Mouse (Mus musculus) limb, embryonic 14.5 days (tissue): ENCODE measurements at regions not wholly inside any gene's neighbourhood (a gene's known extent, or its start where the extent isn't known, plus 50 kb on each side); places are given as distances from the start of the nearest gene placed in this dataset.

Source experiments
- ATAC-seq: fragments of 200-750 bp; cut with Nextera tagmentation; 2 replicates; pipeline ENCODE4 v1.8.0; 2017; ENCODE audit warnings: low read depth, moderate number of reproducible peaks, moderate TSS enrichment; ENCODE audit not compliant: low FRiP score
- DNase-seq: peaks from one replicate; pipeline ENCODE4 v3.0.0-alpha.2; 2015; ENCODE audit warnings: low spot score
- H3K27ac ChIP-seq: fragments of 300-500 bp; sonication (generic); replicated peaks from 2 replicates; pipeline ENCODE4 v1.5.1; 2014; ENCODE audit warnings: low read depth, mild to moderate bottlenecking, low read length, moderate library complexity, mixed read lengths
- H3K27me3 ChIP-seq: fragments of 300-500 bp; sonication (generic); 2 replicates; pipeline ENCODE4 v1.6.1; 2014; ENCODE audit warnings: low read length, mixed read lengths; ENCODE audit not compliant: control insufficient read depth, insufficient read depth
- H3K36me3 ChIP-seq: fragments of 300-500 bp; sonication (generic); 2 replicates; pipeline ENCODE4 v1.6.1; 2014; ENCODE audit warnings: mild to moderate bottlenecking, low read length, moderate library complexity, mixed read lengths; ENCODE audit not compliant: control insufficient read depth, insufficient read depth
- H3K4me1 ChIP-seq: fragments of 300-500 bp; sonication (generic); 2 replicates; pipeline ENCODE4 v1.6.1; 2014; ENCODE audit warnings: antibody characterized with exemption, low read length, mixed read lengths; ENCODE audit not compliant: control insufficient read depth, insufficient read depth
- H3K4me2 ChIP-seq: fragments of 300-500 bp; sonication (generic); replicated peaks from 2 replicates; pipeline ENCODE4 v1.6.1; 2014; ENCODE audit warnings: low read depth, mild to moderate bottlenecking, low read length, moderate library complexity; ENCODE audit not compliant: severe bottlenecking
- H3K4me3 ChIP-seq: fragments of 300-500 bp; sonication (generic); replicated peaks from 2 replicates; pipeline ENCODE4 v1.5.1; 2014; ENCODE audit warnings: low read length
- H3K9ac ChIP-seq: fragments of 300-500 bp; sonication (generic); 2 replicates; pipeline ENCODE4 v1.6.1; 2014; ENCODE audit warnings: mild to moderate bottlenecking, low read depth, low read length, moderate library complexity; ENCODE audit not compliant: severe bottlenecking
- H3K9me3 ChIP-seq: fragments of 300-500 bp; sonication (generic); 2 replicates; pipeline ENCODE4 v1.6.1; 2016; ENCODE audit warnings: low read length; ENCODE audit not compliant: control insufficient read depth
- POLR2A ChIP-seq: fragments of 200-500 bp; IDR thresholded peaks from 2 replicates; pipeline ENCODE4 v1.8.0; 2012; ENCODE audit warnings: inconsistent platforms, mild to moderate bottlenecking, moderate library complexity, borderline replicate concordance; ENCODE audit not compliant: insufficient read depth, insufficient read length; ENCODE audit errors: extremely low read depth
- WGBS: fragments of 180-500 bp; shearing (Covaris S2); extraction: QIAGEN DNeasy Blood & Tissue Kit; methylation state at CpG from one replicate; pipeline ENCODE4 v1.1.7; 2014; 5-methylcytosine and 5-hydroxymethylcytosine counted together

GRCm38 (mm10) chr1:194565574-194565973, 52.4 kb upstream of the Plxna2 start:
- WGBS: 91% methylated on average over 1 of the region's 1 CpGs
- no peak for ATAC-seq
- Histone ChIP-seq H3K9me3 (no peaks in the 10 kb centered on the region), H3K9ac (no peak overlapping the region), H3K4me3 (no peak overlapping the region), H3K27ac (no peak overlapping the region), H3K36me3 (no peaks in the 10 kb centered on the region), H3K4me1 (no peaks in the 10 kb centered on the region), H3K4me2 (no peak overlapping the region), H3K27me3 (no peaks in the 10 kb centered on the region)
- DNase-seq: no peak
- no peak for TF ChIP-seq POLR2A

DNA sequence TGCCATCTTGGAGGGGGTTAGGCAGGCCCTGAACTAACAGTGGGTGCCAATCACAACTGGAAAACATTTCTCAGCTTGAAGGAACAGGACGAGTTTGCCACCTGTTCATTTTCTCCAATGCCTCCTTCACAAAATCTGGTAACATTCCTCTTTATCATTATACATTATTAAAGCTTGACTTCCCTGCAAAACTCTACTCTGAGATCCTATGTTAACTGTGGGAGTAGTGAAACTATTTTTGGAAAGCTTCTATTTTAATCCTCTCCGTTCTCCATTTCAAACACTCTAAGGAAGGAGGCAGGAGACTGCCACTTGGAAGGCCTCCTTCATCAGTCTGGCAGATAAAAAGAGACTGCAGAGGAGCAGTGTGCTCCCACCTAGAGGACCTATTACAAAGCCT, 54.1 kb upstream of the Plxna2 start:
- DNase-seq (no peak), ATAC-seq (no peak)
- H3K4me2 ChIP-seq: no peak overlapping the region
- H3K27ac ChIP-seq: no peak overlapping the region
- H3K4me3 ChIP-seq: no peak overlapping the region
- no peaks in the 10 kb centered on the region for H3K36me3 ChIP-seq
- no peak for TF ChIP-seq POLR2A
- WGBS: 72% methylated on average over 2 of the region's 2 CpGs
- H3K4me1 ChIP-seq: no peaks in the 10 kb centered on the region
- no peaks in the 10 kb centered on the region for H3K9me3 ChIP-seq
- H3K27me3 ChIP-seq: no peaks in the 10 kb centered on the region
- no peak overlapping the region for H3K9ac ChIP-seq

- Histone ChIP-seq H3K4me3 (no peak overlapping the region), H3K27ac (no peak overlapping the region), H3K27me3 (no peaks in the 10 kb centered on the region), H3K9ac (no peak overlapping the region), H3K9me3 (no peaks in the 10 kb centered on the region), H3K4me2 (no peak overlapping the region), H3K36me3 (no peaks in the 10 kb centered on the region), H3K4me1 (no peaks in the 10 kb centered on the region)
- ATAC-seq (no peak), DNase-seq (no peak)
- 71% methylated on average over 1 of the region's 1 CpGs for WGBS
- no peak for TF ChIP-seq POLR2A
These were observed 56.9 kb upstream of the Plxna2 start for GRCm38 (mm10) chr1:194561098-194561497.

DNA sequence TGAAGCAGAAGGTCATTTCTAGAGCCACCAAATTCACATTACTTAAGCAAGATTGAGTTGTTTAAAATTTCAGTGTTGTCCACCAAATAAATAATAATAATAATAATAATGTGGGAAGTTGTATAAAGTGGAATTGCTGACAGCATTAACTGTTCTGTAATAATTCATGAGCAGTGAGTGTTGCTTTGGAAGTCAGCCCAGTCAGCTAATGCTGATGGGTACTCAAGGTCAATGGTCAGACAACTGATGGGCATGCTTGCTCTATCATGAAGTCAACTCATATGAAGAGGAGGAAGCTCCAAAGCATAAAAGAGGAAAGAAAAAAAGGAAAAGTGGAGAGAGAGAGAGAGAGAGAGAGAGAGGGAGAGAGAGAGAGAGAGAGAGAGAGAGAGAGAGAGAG, 69.4 kb upstream of the Plxna2 start:
- Histone ChIP-seq H3K9ac (no peak overlapping the region), H3K4me1 (no peaks in the 10 kb centered on the region), H3K4me2 (no peak overlapping the region), H3K36me3 (no peaks in the 10 kb centered on the region), H3K27ac (no peak overlapping the region), H3K4me3 (no peak overlapping the region), H3K9me3 (no peaks in the 10 kb centered on the region), H3K27me3 (no peaks in the 10 kb centered on the region)
- DNase-seq: no peak
- ATAC-seq: no peak
- TF ChIP-seq POLR2A: no peak

GRCm38 (mm10) chr1:194548243-194548642, 69.8 kb upstream of the Plxna2 start:
- no peak for TF ChIP-seq POLR2A
- Histone ChIP-seq H3K4me1 (no peaks in the 10 kb centered on the region), H3K4me2 (no peak overlapping the region), H3K36me3 (no peaks in the 10 kb centered on the region), H3K9me3 (no peaks in the 10 kb centered on the region), H3K4me3 (no peak overlapping the region), H3K9ac (no peak overlapping the region), H3K27me3 (no peaks in the 10 kb centered on the region), H3K27ac (no peak overlapping the region)
- DNase-seq (no peak), ATAC-seq (no peak)
- 93% methylated on average over 1 of the region's 1 CpGs for WGBS

GRCm38 (mm10) chr1:194540923-194541322, 77.1 kb upstream of the Plxna2 start:
- no peak for TF ChIP-seq POLR2A
- no peak overlapping the region for H3K4me3 ChIP-seq
- 82% methylated on average over 2 of the region's 2 CpGs for WGBS
- DNase-seq (no peak), ATAC-seq (no peak)
- no peaks in the 10 kb centered on the region for H3K9me3 ChIP-seq
- no peaks in the 10 kb centered on the region for H3K36me3 ChIP-seq
- H3K4me2 ChIP-seq: no peak overlapping the region
- no peaks in the 10 kb centered on the region for H3K27me3 ChIP-seq
- H3K9ac ChIP-seq: no peak overlapping the region
- H3K4me1 ChIP-seq: no peaks in the 10 kb centered on the region
- H3K27ac ChIP-seq: no peak overlapping the region
